Mouse (Mus musculus) intestine, embryonic 16.5 days (tissue): ENCODE results near the gene Tmem236. TPM values are rescaled to one million over a fixed set of nuclear protein-coding genes. Genes with fewer than 3 reads are reported as not detected.

ENCODE experiments used
- ATAC-seq: fragments of 200-750 bp; cut with Nextera tagmentation; 2 replicates; pipeline ENCODE4 v1.8.0; 2017; ENCODE audit warnings: moderate TSS enrichment, moderate library complexity
- H3K27ac ChIP-seq: fragments of 300-500 bp; sonication (generic); 2 replicates; pipeline ENCODE4 v1.5.1; 2014; ENCODE audit warnings: mild to moderate bottlenecking, low read length
- H3K27me3 ChIP-seq: fragments of 300-500 bp; sonication (generic); replicated peaks from 2 replicates; pipeline ENCODE4 v1.6.1; 2014; ENCODE audit warnings: low read length, control low read depth, mixed read lengths; ENCODE audit not compliant: control insufficient read depth, insufficient read depth
- H3K36me3 ChIP-seq: fragments of 300-500 bp; sonication (generic); 2 replicates; pipeline ENCODE4 v1.6.1; 2014; ENCODE audit warnings: low read length, control low read depth; ENCODE audit not compliant: control insufficient read depth, insufficient read depth
- H3K4me1 ChIP-seq: fragments of 300-500 bp; sonication (generic); 2 replicates; pipeline ENCODE4 v1.6.1; 2014; ENCODE audit warnings: low read length, control low read depth, mixed read lengths; ENCODE audit not compliant: control insufficient read depth, insufficient read depth
- H3K4me2 ChIP-seq: fragments of 300-500 bp; sonication (generic); 2 replicates; pipeline ENCODE4 v1.6.1; 2014; ENCODE audit warnings: low read depth, low read length, control low read depth
- H3K4me3 ChIP-seq: fragments of 300-500 bp; sonication (generic); 2 replicates; pipeline ENCODE4 v1.5.1; 2014; ENCODE audit warnings: mild to moderate bottlenecking, low read length
- H3K9ac ChIP-seq: fragments of 300-500 bp; sonication (generic); 2 replicates; pipeline ENCODE4 v1.6.1; 2014; ENCODE audit warnings: low read depth, low read length
- H3K9me3 ChIP-seq: fragments of 300-500 bp; sonication (generic); 2 replicates; pipeline ENCODE4 v1.6.1; 2016; ENCODE audit warnings: low read length, control low read depth; ENCODE audit not compliant: control insufficient read depth
- WGBS: fragments of 180-500 bp; shearing (Covaris S2); extraction: QIAGEN DNeasy Blood & Tissue Kit; methylation state at CpG from one replicate; pipeline ENCODE4 v1.1.7; 2014; 5-methylcytosine and 5-hydroxymethylcytosine counted together
- polyA plus RNA-seq: library from polyadenylated mRNA; unstranded; fragments of >200 nt; fragmentation: Nextera tagmentation; extraction: Ambion mirVana; gene quantifications from 2 replicates; pipeline ENCODE4 v1.2.1, GENCODE M21; 2015

Tmem236 gene
- polyA plus RNA-seq, 1 experiment from 2014 or later: 28.5 TPM

- H3K9me3 ChIP-seq: no peaks in the 10 kb centered on the region
- no peak overlapping the region for H3K9ac ChIP-seq
Observed at GRCm38 (mm10) chr2:14232897-14233296, 58.6 kb downstream of the Tmem236 start.

GRCm38 (mm10) chr2:14233983-14234382, 59.7 kb downstream of the Tmem236 start:
- H3K27me3 ChIP-seq: no peaks in the 10 kb centered on the region
- no peak for ATAC-seq
- H3K27ac ChIP-seq: no peak overlapping the region
- no peak overlapping the region for H3K9ac ChIP-seq
- no peaks in the 10 kb centered on the region for H3K36me3 ChIP-seq
- H3K9me3 ChIP-seq: no peaks in the 10 kb centered on the region
- H3K4me2 ChIP-seq: no peak overlapping the region
- 62% methylated on average over 2 of the region's 2 CpGs for WGBS
- no peak overlapping the region for H3K4me3 ChIP-seq
- no peaks in the 10 kb centered on the region for H3K4me1 ChIP-seq

More at GRCm38 (mm10) chr2:14232897-14233296, 58.6 kb downstream of the Tmem236 start:
- no peak overlapping the region for H3K4me3 ChIP-seq
- peak; percentile 31; the same call in 1 of the 2 replicates for ATAC-seq
- H3K27me3 ChIP-seq: no peaks in the 10 kb centered on the region
- no peak overlapping the region for H3K4me2 ChIP-seq
- no peaks in the 10 kb centered on the region; the same call in 1 of the 2 replicates for H3K4me1 ChIP-seq
- H3K27ac ChIP-seq: no peak overlapping the region
- 90% methylated on average over 1 of the region's 1 CpGs for WGBS
- H3K36me3 ChIP-seq: no peaks in the 10 kb centered on the region

- 80% methylated on average over 5 of the region's 5 CpGs for WGBS
- Histone ChIP-seq H3K27me3 (no peaks in the 10 kb centered on the region), H3K27ac (no peak overlapping the region), H3K36me3 (no peaks in the 10 kb centered on the region), H3K4me3 (no peak overlapping the region), H3K9ac (no peak overlapping the region), H3K4me2 (no peak overlapping the region), H3K4me1 (no peaks in the 10 kb centered on the region), H3K9me3 (no peaks in the 10 kb centered on the region)
- no peak for ATAC-seq
Observed at GRCm38 (mm10) chr2:14235319-14235718, 61.0 kb downstream of the Tmem236 start.

GRCm38 (mm10) chr2:14236920-14237319, 62.6 kb downstream of the Tmem236 start:
- Histone ChIP-seq H3K27me3 (no peaks in the 10 kb centered on the region), H3K4me2 (no peak overlapping the region), H3K9me3 (no peaks in the 10 kb centered on the region), H3K27ac (no peak overlapping the region), H3K4me1 (no peaks in the 10 kb centered on the region), H3K4me3 (no peak overlapping the region), H3K9ac (no peak overlapping the region), H3K36me3 (no peaks in the 10 kb centered on the region)
- no peak for ATAC-seq
- 94% methylated on average over 4 of the region's 4 CpGs for WGBS

GRCm38 (mm10) chr2:14237723-14238122, 63.4 kb downstream of the Tmem236 start:
- H3K9ac ChIP-seq: no peak overlapping the region
- H3K4me3 ChIP-seq: no peak overlapping the region
- H3K4me1 ChIP-seq: no peaks in the 10 kb centered on the region
- no peak overlapping the region for H3K27ac ChIP-seq
- H3K27me3 ChIP-seq: no peaks in the 10 kb centered on the region
- no peak overlapping the region for H3K4me2 ChIP-seq
- no peaks in the 10 kb centered on the region for H3K9me3 ChIP-seq
- ATAC-seq: no peak
- H3K36me3 ChIP-seq: no peaks in the 10 kb centered on the region
- WGBS: 44% methylated on average over 4 of the region's 4 CpGs

- no peaks in the 10 kb centered on the region for H3K4me1 ChIP-seq
- H3K4me2 ChIP-seq: no peak overlapping the region
- 62% methylated on average over 5 of the region's 5 CpGs for WGBS
- no peak overlapping the region for H3K27ac ChIP-seq
- no peak overlapping the region for H3K9ac ChIP-seq
- ATAC-seq: no peak
- H3K9me3 ChIP-seq: no peaks in the 10 kb centered on the region
- H3K4me3 ChIP-seq: no peak overlapping the region
- no peaks in the 10 kb centered on the region for H3K27me3 ChIP-seq
- H3K36me3 ChIP-seq: no peaks in the 10 kb centered on the region
Observed at GRCm38 (mm10) chr2:14239151-14239550, 64.8 kb downstream of the Tmem236 start.

GRCm38 (mm10) chr2:14244157-14244556, 69.8 kb downstream of the Tmem236 start:
- Histone ChIP-seq H3K4me1 (no peaks in the 10 kb centered on the region), H3K9ac (no peak overlapping the region), H3K9me3 (no peaks in the 10 kb centered on the region), H3K4me3 (no peak overlapping the region), H3K27me3 (no peaks in the 10 kb centered on the region), H3K4me2 (no peak overlapping the region), H3K36me3 (no peaks in the 10 kb centered on the region), H3K27ac (no peak overlapping the region)
- ATAC-seq: peak; percentile 55
- WGBS: 85% methylated on average over 5 of the region's 5 CpGs

GRCm38 (mm10) chr2:14244668-14245067, 70.3 kb downstream of the Tmem236 start:
- 80% methylated on average over 2 of the region's 2 CpGs for WGBS
- ATAC-seq: no peak
- H3K4me2 ChIP-seq: no peak overlapping the region
- H3K27me3 ChIP-seq: no peaks in the 10 kb centered on the region
- no peak overlapping the region for H3K4me3 ChIP-seq
- no peak overlapping the region for H3K27ac ChIP-seq
- H3K4me1 ChIP-seq: no peaks in the 10 kb centered on the region
- H3K9me3 ChIP-seq: no peaks in the 10 kb centered on the region
- no peaks in the 10 kb centered on the region for H3K36me3 ChIP-seq
- no peak overlapping the region for H3K9ac ChIP-seq

GRCm38 (mm10) chr2:14249839-14250564, 75.7 kb downstream of the Tmem236 start:
- Histone ChIP-seq H3K4me3 (no peak overlapping the region), H3K27me3 (no peaks in the 10 kb centered on the region), H3K4me2 (no peak overlapping the region), H3K9ac (no peak overlapping the region), H3K4me1 (no peaks in the 10 kb centered on the region), H3K9me3 (no peaks in the 10 kb centered on the region), H3K27ac (no peak overlapping the region), H3K36me3 (no peaks in the 10 kb centered on the region)
- 72% methylated on average over 3 of the region's 3 CpGs for WGBS
- ATAC-seq: peak; percentile 52; the same call in 1 of the 2 replicates

GRCm38 (mm10) chr2:14251938-14252337, 77.6 kb downstream of the Tmem236 start:
- H3K27ac ChIP-seq: no peak overlapping the region
- ATAC-seq: no peak
- no peaks in the 10 kb centered on the region for H3K4me1 ChIP-seq
- WGBS: 87% methylated on average over 3 of the region's 3 CpGs
- H3K9ac ChIP-seq: no peak overlapping the region
- no peak overlapping the region for H3K4me3 ChIP-seq
- H3K36me3 ChIP-seq: no peaks in the 10 kb centered on the region
- H3K4me2 ChIP-seq: no peak overlapping the region
- no peaks in the 10 kb centered on the region for H3K27me3 ChIP-seq
- no peaks in the 10 kb centered on the region for H3K9me3 ChIP-seq
